Mouse (Mus musculus): ENCODE data around the gene Rps15. TPM values are rescaled to one million over a fixed set of nuclear protein-coding genes. Genes with fewer than 3 reads are reported as not detected.

The Rps15 gene
- polyA plus RNA-seq, 1 experiment, result 2,641 TPM

- Histone ChIP-seq H3K4me1 (ENCODE audit: control insufficient read depth, insufficient read depth, low read length) (no peaks in the 10 kb centered on the region), H3K4me3 (ENCODE audit: low read depth, low read length) (peak overlapping the region; percentile 14; the same call in 1 of the 2 replicates), H3K9ac (ENCODE audit: low read depth, poor library complexity, severe bottlenecking) (0 out of 2 replicates have a peak overlapping the region, but pooled peaks have one; percentile 9), H3K27ac (ENCODE audit: insufficient read depth, low read length) (no peak overlapping the region), H3K9me3 (replicated peaks; ENCODE audit: control insufficient read depth, insufficient read depth, low read length, poor library complexity, severe bottlenecking) (no peaks in the 10 kb centered on the region), H3K27me3 (ENCODE audit: control insufficient read depth, insufficient read depth, low read length, poor library complexity, severe bottlenecking) (no peaks in the 10 kb centered on the region), H3K36me3 (ENCODE audit: control insufficient read depth, insufficient read depth, low read length, poor library complexity, severe bottlenecking) (no peaks in the 10 kb centered on the region)
- TF ChIP-seq POLR2A (IDR thresholded peaks at IDR 0.05; ENCODE audit: insufficient read depth, low read length), result no peak
- TF ChIP-seq CTCF (IDR thresholded peaks at IDR 0.05; ENCODE audit: low read depth, low read length), result no peak
- no peak for TF ChIP-seq EP300 (IDR thresholded peaks at IDR 0.05; ENCODE audit: insufficient read depth, low read depth, low read length)
Observed at GRCm38 (mm10) chr10:80314494-80315001, 22.3 kb downstream of the Rps15 start.

GRCm38 (mm10) chr10:80315315-80315714 lies 23.1 kb downstream of the Rps15 start:
- Histone ChIP-seq H3K9me3 (replicated peaks; ENCODE audit: control insufficient read depth, insufficient read depth, low read length, poor library complexity, severe bottlenecking) (no peaks in the 10 kb centered on the region), H3K4me3 (ENCODE audit: low read depth, low read length) (peak overlapping the region; percentile 14), H3K27ac (ENCODE audit: insufficient read depth, low read length) (no peak overlapping the region), H3K36me3 (ENCODE audit: control insufficient read depth, insufficient read depth, low read length, poor library complexity, severe bottlenecking) (no peaks in the 10 kb centered on the region), H3K4me1 (ENCODE audit: control insufficient read depth, insufficient read depth, low read length) (no peaks in the 10 kb centered on the region), H3K27me3 (ENCODE audit: control insufficient read depth, insufficient read depth, low read length, poor library complexity, severe bottlenecking) (no peaks in the 10 kb centered on the region), H3K9ac (ENCODE audit: low read depth, poor library complexity, severe bottlenecking) (0 out of 2 replicates have a peak overlapping the region, but pooled peaks have one; percentile 9)
- TF ChIP-seq CTCF (IDR thresholded peaks at IDR 0.05; ENCODE audit: low read depth, low read length) (no peak), POLR2A (IDR thresholded peaks at IDR 0.05; ENCODE audit: insufficient read depth, low read length) (no peak), EP300 (IDR thresholded peaks at IDR 0.05; ENCODE audit: insufficient read depth, low read depth, low read length) (no peak)

GRCm38 (mm10) chr10:80316359-80316781 lies 24.1 kb downstream of the Rps15 start:
- Histone ChIP-seq H3K27me3 (ENCODE audit: control insufficient read depth, insufficient read depth, low read length, poor library complexity, severe bottlenecking) (no peaks in the 10 kb centered on the region), H3K9ac (ENCODE audit: low read depth, poor library complexity, severe bottlenecking) (no peak overlapping the region), H3K9me3 (replicated peaks; ENCODE audit: control insufficient read depth, insufficient read depth, low read length, poor library complexity, severe bottlenecking) (no peaks in the 10 kb centered on the region), H3K4me3 (ENCODE audit: low read depth, low read length) (no peak overlapping the region), H3K4me1 (ENCODE audit: control insufficient read depth, insufficient read depth, low read length) (peaks cover 1% of the 10 kb centered on the region), H3K36me3 (ENCODE audit: control insufficient read depth, insufficient read depth, low read length, poor library complexity, severe bottlenecking) (no peaks in the 10 kb centered on the region), H3K27ac (ENCODE audit: insufficient read depth, low read length) (no peak overlapping the region)
- TF ChIP-seq EP300 (IDR thresholded peaks at IDR 0.05; ENCODE audit: insufficient read depth, low read depth, low read length) (no peak), POLR2A (IDR thresholded peaks at IDR 0.05; ENCODE audit: insufficient read depth, low read length) (no peak), CTCF (IDR thresholded peaks at IDR 0.05; ENCODE audit: low read depth, low read length) (no peak)

GRCm38 (mm10) chr10:80317011-80317410 lies 24.8 kb downstream of the Rps15 start:
- Histone ChIP-seq H3K9ac (ENCODE audit: low read depth, poor library complexity, severe bottlenecking) (no peak overlapping the region), H3K4me1 (ENCODE audit: control insufficient read depth, insufficient read depth, low read length) (peaks cover 1% of the 10 kb centered on the region), H3K9me3 (replicated peaks; ENCODE audit: control insufficient read depth, insufficient read depth, low read length, poor library complexity, severe bottlenecking) (no peaks in the 10 kb centered on the region), H3K36me3 (ENCODE audit: control insufficient read depth, insufficient read depth, low read length, poor library complexity, severe bottlenecking) (no peaks in the 10 kb centered on the region), H3K4me3 (ENCODE audit: low read depth, low read length) (no peak overlapping the region), H3K27me3 (ENCODE audit: control insufficient read depth, insufficient read depth, low read length, poor library complexity, severe bottlenecking) (no peaks in the 10 kb centered on the region), H3K27ac (ENCODE audit: insufficient read depth, low read length) (no peak overlapping the region)
- TF ChIP-seq EP300 (IDR thresholded peaks at IDR 0.05; ENCODE audit: insufficient read depth, low read depth, low read length), result no peak
- no peak for TF ChIP-seq POLR2A (IDR thresholded peaks at IDR 0.05; ENCODE audit: insufficient read depth, low read length)

- peak within 1 kb of the TSS; percentile 67 for H3K9ac ChIP-seq (ENCODE audit: low read depth, poor library complexity, severe bottlenecking)
- no peaks in the 10 kb centered on the region for H3K36me3 ChIP-seq (ENCODE audit: control insufficient read depth, insufficient read depth, low read length, poor library complexity, severe bottlenecking)
- TF ChIP-seq EP300 (IDR thresholded peaks at IDR 0.05; ENCODE audit: insufficient read depth, low read depth, low read length) (no peak), CTCF (IDR thresholded peaks at IDR 0.05; ENCODE audit: low read depth, low read length) (no peak), POLR2A (IDR thresholded peaks at IDR 0.05; ENCODE audit: insufficient read depth, low read length) (no peak)
- peak within 1 kb of the TSS; percentile 83 for H3K4me3 ChIP-seq (ENCODE audit: low read depth, low read length)
- H3K27me3 ChIP-seq (ENCODE audit: control insufficient read depth, insufficient read depth, low read length, poor library complexity, severe bottlenecking), result no peaks in the 10 kb centered on the region
- H3K9me3 ChIP-seq (replicated peaks; ENCODE audit: control insufficient read depth, insufficient read depth, low read length, poor library complexity, severe bottlenecking), result no peaks in the 10 kb centered on the region
- H3K4me1 ChIP-seq (ENCODE audit: control insufficient read depth, insufficient read depth, low read length), result peaks cover 1% of the 10 kb centered on the region
- peak within 1 kb of the TSS; percentile 37; the same call in 1 of the 2 replicates for H3K27ac ChIP-seq (ENCODE audit: insufficient read depth, low read length)
Observed at GRCm38 (mm10) chr10:80320340-80320760, 28.1 kb downstream of the Rps15 start, which contains the start of gene 2310011J03Rik. TSS of gene 2310011J03Rik (minus strand) at chr10:80320537.

- no peaks in the 10 kb centered on the region for H3K9me3 ChIP-seq (replicated peaks; ENCODE audit: control insufficient read depth, insufficient read depth, low read length, poor library complexity, severe bottlenecking)
- TF ChIP-seq CTCF (IDR thresholded peaks at IDR 0.05; ENCODE audit: low read depth, low read length) (no peak), EP300 (IDR thresholded peaks at IDR 0.05; ENCODE audit: insufficient read depth, low read depth, low read length) (no peak), POLR2A (IDR thresholded peaks at IDR 0.05; ENCODE audit: insufficient read depth, low read length) (no peak)
- H3K4me3 ChIP-seq (ENCODE audit: low read depth, low read length), result no peak overlapping the region
- H3K27me3 ChIP-seq (ENCODE audit: control insufficient read depth, insufficient read depth, low read length, poor library complexity, severe bottlenecking), result no peaks in the 10 kb centered on the region
- no peaks in the 10 kb centered on the region for H3K36me3 ChIP-seq (ENCODE audit: control insufficient read depth, insufficient read depth, low read length, poor library complexity, severe bottlenecking)
- H3K4me1 ChIP-seq (ENCODE audit: control insufficient read depth, insufficient read depth, low read length), result peaks cover 1% of the 10 kb centered on the region
- no peak overlapping the region for H3K27ac ChIP-seq (ENCODE audit: insufficient read depth, low read length)
- H3K9ac ChIP-seq (ENCODE audit: low read depth, poor library complexity, severe bottlenecking), result no peak overlapping the region
Observed at GRCm38 (mm10) chr10:80321014-80321669, 28.9 kb downstream of the Rps15 start.
